9 mouse cellular contexts compared by ENCODE assay signal in the genomic region with DNA sequence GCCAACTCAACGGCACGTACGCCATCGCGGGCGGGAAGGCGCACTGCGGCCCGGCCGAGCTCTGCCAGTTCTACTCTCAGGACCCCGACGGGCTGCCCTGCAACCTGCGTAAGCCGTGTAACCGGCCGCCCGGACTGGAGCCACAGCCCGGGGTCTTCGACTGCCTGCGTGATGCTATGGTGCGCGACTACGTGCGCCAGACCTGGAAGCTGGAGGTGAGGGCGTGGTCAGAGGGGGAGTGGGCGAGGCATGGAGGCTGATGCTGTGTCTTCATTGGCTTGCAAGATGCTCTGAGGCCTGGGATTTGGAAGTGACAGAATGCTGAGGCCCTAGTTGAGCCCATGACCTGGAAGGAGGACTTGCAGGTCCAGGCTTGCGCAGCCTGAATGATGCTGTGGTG. TPM values are rescaled to one million over a fixed set of nuclear protein-coding genes. Genes with fewer than 3 reads are reported as not detected.
DNase-seq lines count a peak whose midpoint lies in the region; ATAC-seq lines count a peak whose summit lies in the region.
"Had no signal": no experiment of that assay in that cellular context is flagged by ENCODE, and none has a peak within 500 bp of the region (broad histone marks: within the 10 kb centered on the region; RNA-seq: fewer than 3 reads in every experiment).

No protein-coding gene starts in this region.

- no peak for ATAC-seq in heart, embryonic 15.5 days (replicated peaks; ENCODE audit: insufficient number of reproducible peaks, insufficient read depth, low FRiP score, low read depth)
- no peak for ATAC-seq in hindbrain, embryonic 16.5 days
- ATAC-seq in neural tube, embryonic 11.5 days (ENCODE audit: insufficient read depth, low FRiP score, low TSS enrichment): no peak
- ATAC-seq in frontal cortex, adult (ENCODE audit: low TSS enrichment): no peak
- ATAC-seq in erythroid progenitor cell, adult 5-6 weeks (replicated peaks; ENCODE audit: low FRiP score, poor library complexity, severe bottlenecking): no peak

- H3K4me2 ChIP-seq in heart, embryonic 15.5 days: peak overlapping the region; percentile 58
- H3K4me2 ChIP-seq in hindbrain, embryonic 16.5 days (ENCODE audit: low read length): peak overlapping the region; percentile 38
- H3K4me2 ChIP-seq in neural tube, embryonic 11.5 days (ENCODE audit: low read depth): peak overlapping the region; percentile 31

- intact Hi-C loops in heart, postnatal 14 days (cut with DNase I): no loop called here

- H3K4me3 ChIP-seq in heart, embryonic 15.5 days: peak overlapping the region; percentile 35
- peak overlapping the region; percentile 7; the same call in 1 of the 2 replicates for H3K4me3 ChIP-seq in hindbrain, embryonic 16.5 days (ENCODE audit: low read length)
- H3K4me3 ChIP-seq in neural tube, embryonic 11.5 days (ENCODE audit: low read depth, low read length): peak overlapping the region; percentile 15; the same call in 1 of the 2 replicates

- no peak overlapping the region for H3K27ac ChIP-seq in heart, embryonic 15.5 days
- no peak overlapping the region for H3K27ac ChIP-seq in hindbrain, embryonic 16.5 days (ENCODE audit: low read depth, low read length)
- no peak overlapping the region for H3K27ac ChIP-seq in neural tube, embryonic 11.5 days (ENCODE audit: low read depth, low read length)

- H3K9me3 ChIP-seq in heart, embryonic 15.5 days (replicated peaks): no peaks in the 10 kb centered on the region
- no peaks in the 10 kb centered on the region for H3K9me3 ChIP-seq in hindbrain, embryonic 16.5 days (ENCODE audit: control insufficient read depth, low read length)
- H3K9me3 ChIP-seq in neural tube, embryonic 11.5 days (ENCODE audit: control insufficient read depth, low read length): no peaks in the 10 kb centered on the region

- H3K27me3 ChIP-seq in heart, embryonic 15.5 days: peaks cover 12% of the 10 kb centered on the region
- no peaks in the 10 kb centered on the region for H3K27me3 ChIP-seq in hindbrain, embryonic 16.5 days (replicated peaks; ENCODE audit: control insufficient read depth, insufficient read depth, low read length)
- H3K27me3 ChIP-seq in neural tube, embryonic 11.5 days (ENCODE audit: control insufficient read depth, insufficient read depth, low read length): peaks cover 10% of the 10 kb centered on the region

- WGBS in heart, embryonic 15.5 days: 24% methylated on average over 27 of the region's 27 CpGs
- 26% methylated on average over 27 of the region's 27 CpGs for WGBS in hindbrain, embryonic 16.5 days
- 20% methylated on average over 27 of the region's 27 CpGs for WGBS in neural tube, embryonic 11.5 days

- peaks cover 5% of the 10 kb centered on the region for H3K4me1 ChIP-seq in heart, embryonic 15.5 days (replicated peaks)
- no peaks in the 10 kb centered on the region for H3K4me1 ChIP-seq in hindbrain, embryonic 16.5 days (ENCODE audit: control insufficient read depth, insufficient read depth, low read depth, low read length)
- H3K4me1 ChIP-seq in neural tube, embryonic 11.5 days (ENCODE audit: control insufficient read depth, insufficient read depth, low read length): no peaks in the 10 kb centered on the region

- H3K36me3 ChIP-seq in heart, embryonic 15.5 days: no peaks in the 10 kb centered on the region
- H3K36me3 ChIP-seq in hindbrain, embryonic 16.5 days (ENCODE audit: control insufficient read depth, insufficient read depth, low read length): no peaks in the 10 kb centered on the region
- H3K36me3 ChIP-seq in neural tube, embryonic 11.5 days (ENCODE audit: control insufficient read depth, insufficient read depth, low read length): no peaks in the 10 kb centered on the region

- no peak overlapping the region for H3K9ac ChIP-seq in heart, embryonic 15.5 days
- no peak overlapping the region for H3K9ac ChIP-seq in hindbrain, embryonic 16.5 days (ENCODE audit: low read depth, low read length)
- no peak overlapping the region for H3K9ac ChIP-seq in neural tube, embryonic 11.5 days (ENCODE audit: low read length)

- DNase-seq in heart, postnatal 14 days: no peak
- DNase-seq in embryo, embryonic 10.5 days (ENCODE audit: low spot score): peak; percentile 24
- no peak for DNase-seq in neural tube, embryonic 11.5 days (ENCODE audit: low spot score)
- no peak for DNase-seq in thymus, postnatal 14 days
- DNase-seq: cerebellum, adult 9-10 months had no signal

RNA-seq across cellular contexts. Expression of a gene that starts 9.4 kb away (rescaled TPM):
- 0.47 and 2.9 TPM in 2 replicates for polyA plus RNA-seq in heart, embryonic 15.5 days (2015; fragmentation: Nextera tagmentation; extraction: Ambion mirVana)
- total RNA-seq in heart, postnatal 14 days (2021): 1 to 10 TPM in 1 of 2 experiments, under 1 TPM in 1; 0.22 to 3.3 TPM
- polyA plus RNA-seq in hindbrain, embryonic 16.5 days (2015; fragmentation: Nextera tagmentation; extraction: Ambion mirVana): 2.4 TPM in 2 replicates
- 0.32 and 1.3 TPM in 2 replicates for polyA plus RNA-seq in neural tube, embryonic 11.5 days (2014; fragmentation: Nextera tagmentation; extraction: Ambion mirVana)
- 0.72 TPM in 1 of 2 replicates, not detected in the other for total RNA-seq in erythroid progenitor cell, adult 5-6 weeks (2015; ENCODE audit: low replicate concordance)
- total RNA-seq in erythroid progenitor cell, adult 5-6 weeks (2017; ENCODE audit: low replicate concordance): 0.23 and 0.64 TPM in 2 replicates

RNA-seq across cellular contexts. Expression of a gene that starts 56.8 kb away (rescaled TPM):
- polyA plus RNA-seq in heart, embryonic 15.5 days (2015; fragmentation: Nextera tagmentation; extraction: Ambion mirVana): 73.4 and 88.4 TPM in 2 replicates
- 100 to 1,000 TPM; 106 TPM for total RNA-seq in heart, postnatal 14 days (2021)
- 116 and 117 TPM in 2 replicates for polyA plus RNA-seq in hindbrain, embryonic 16.5 days (2015; fragmentation: Nextera tagmentation; extraction: Ambion mirVana)
- polyA plus RNA-seq in neural tube, embryonic 11.5 days (2014; fragmentation: Nextera tagmentation; extraction: Ambion mirVana): 127 and 135 TPM in 2 replicates
- total RNA-seq in erythroid progenitor cell, adult 5-6 weeks (2015; ENCODE audit: low replicate concordance): 8.0 and 9.4 TPM in 2 replicates
- total RNA-seq in erythroid progenitor cell, adult 5-6 weeks (2017; ENCODE audit: low replicate concordance): 17.5 and 19.1 TPM in 2 replicates
